1 mouse cellular context compared by ENCODE assay signal in genomic region chr1:178405951-178406711, GRCm38 (mm10).
TF ChIP-seq lines count a peak whose summit lies in the region.

Gene Efcab2 (plus strand): TSS chr1:178406085.

TF ChIP-seq in CH12.LX, 34 proteins besides CTCF, POLR2A, EP300 and RAD21 (continued from another document):
- TF ChIP-seq IRF4 (IDR thresholded peaks at IDR 0.05; ENCODE audit: low read depth, low read length) = peak; percentile 54
- TF ChIP-seq POLR2AphosphoS2 (IDR thresholded peaks at IDR 0.05; ENCODE audit: low read depth, low read length) = no peak
- TF ChIP-seq SIN3A (IDR thresholded peaks at IDR 0.05; ENCODE audit: low read length) = no peak; the same call in 1 of the 2 replicates
- no peak for TF ChIP-seq MEF2A (IDR thresholded peaks at IDR 0.05; ENCODE audit: borderline replicate concordance, low read depth, low read length)
- peak; percentile 43 for TF ChIP-seq BHLHE40 (IDR thresholded peaks at IDR 0.05; ENCODE audit: low read depth, low read length)
- peak; percentile 41; the same call in 1 of the 2 replicates for TF ChIP-seq ETS1 (conservative IDR thresholded peaks at IDR 0.05; ENCODE audit: low read depth, low read length)
- TF ChIP-seq E2F4 (IDR thresholded peaks at IDR 0.05; ENCODE audit: insufficient replicate concordance, low read depth, low read length) = no peak
- no peak for TF ChIP-seq USF1 (IDR thresholded peaks at IDR 0.05; ENCODE audit: low read depth, low read length)
- 0 out of 2 replicates have a peak, but pooled peaks have one; percentile 46 for TF ChIP-seq MAFK (IDR thresholded peaks at IDR 0.05; ENCODE audit: insufficient replicate concordance, low read length)
- peak; percentile 43; the same call in 1 of the 2 replicates for TF ChIP-seq KAT2A (IDR thresholded peaks at IDR 0.05; ENCODE audit: insufficient replicate concordance, low read length)
- no peak for TF ChIP-seq USF2 (conservative IDR thresholded peaks at IDR 0.05; ENCODE audit: low read depth, low read length)
- TF ChIP-seq HCFC1 (IDR thresholded peaks at IDR 0.05; ENCODE audit: low read depth, low read length) = peak; percentile 35
- TF ChIP-seq MYC (IDR thresholded peaks at IDR 0.05; ENCODE audit: low read depth, low read length) = 0 out of 2 replicates have a peak, but pooled peaks have one; percentile 21
- TF ChIP-seq ZKSCAN1 (IDR thresholded peaks at IDR 0.05; ENCODE audit: borderline replicate concordance, low read depth, low read length) = no peak
- no peak for TF ChIP-seq JUN (IDR thresholded peaks at IDR 0.05; ENCODE audit: insufficient read depth, low read depth, low read length)
- peak; percentile 84 for TF ChIP-seq NELFE (IDR thresholded peaks at IDR 0.05; ENCODE audit: low read depth, low read length)
- TF ChIP-seq UBTF (IDR thresholded peaks at IDR 0.05; ENCODE audit: low read depth, low read length) = peak; percentile 89
- peak; percentile 73 for TF ChIP-seq MAZ (IDR thresholded peaks at IDR 0.05; ENCODE audit: low read depth, low read length)
- TF ChIP-seq JUND (conservative IDR thresholded peaks at IDR 0.05; ENCODE audit: low read depth, low read length) = no peak
- TF ChIP-seq TCF12 (IDR thresholded peaks at IDR 0.05; ENCODE audit: low read depth, low read length) = peak; percentile 86
- TF ChIP-seq ZC3H11A (IDR thresholded peaks at IDR 0.05; ENCODE audit: low read depth, low read length) = no peak
- peak; percentile 65 for TF ChIP-seq NRF1 (IDR thresholded peaks at IDR 0.05; ENCODE audit: low read depth, low read length)
- peak; percentile 48 for TF ChIP-seq ELF1 (IDR thresholded peaks at IDR 0.05; ENCODE audit: low read depth, low read length)
- no peak for TF ChIP-seq ZNF384 (IDR thresholded peaks at IDR 0.05; ENCODE audit: low read depth, low read length)
